Mouse (Mus musculus) liver, embryonic 16.5 days (tissue): ENCODE results near the gene Draxin. TPM values are rescaled to one million over a fixed set of nuclear protein-coding genes. Genes with fewer than 3 reads are reported as not detected.
"Not testable (repeated sequence)": the region's sequence is repeated elsewhere in the genome, so short reads cannot be mapped to it uniquely, and the experiment has no call there.

Source experiments
- ATAC-seq: fragments of 200-750 bp; cut with Nextera tagmentation; 2 replicates; pipeline ENCODE4 v1.8.0; 2017; ENCODE audit warnings: low read depth, mild to moderate bottlenecking, moderate number of reproducible peaks, moderate library complexity
- H3K27ac ChIP-seq: fragments of 300-500 bp; sonication (generic); 2 replicates; pipeline ENCODE4 v1.5.1; 2014; ENCODE audit warnings: mild to moderate bottlenecking, low read length
- H3K27me3 ChIP-seq: fragments of 300-500 bp; sonication (generic); 2 replicates; pipeline ENCODE4 v1.6.1; 2014; ENCODE audit warnings: low read depth, low read length, mixed read lengths; ENCODE audit not compliant: control insufficient read depth, insufficient read depth
- H3K36me3 ChIP-seq: fragments of 300-500 bp; sonication (generic); 2 replicates; pipeline ENCODE4 v1.6.1; 2014; ENCODE audit warnings: mild to moderate bottlenecking; ENCODE audit not compliant: control insufficient read depth, insufficient read depth
- H3K4me1 ChIP-seq: fragments of 300-500 bp; sonication (generic); 2 replicates; pipeline ENCODE4 v1.6.1; 2014; ENCODE audit warnings: low read depth, low read length, mixed read lengths; ENCODE audit not compliant: control insufficient read depth
- H3K4me2 ChIP-seq: fragments of 300-500 bp; sonication (generic); 2 replicates; pipeline ENCODE4 v1.6.1; 2014; ENCODE audit warnings: low read depth, low read length, mixed read lengths
- H3K4me3 ChIP-seq: fragments of 300-500 bp; sonication (generic); 2 replicates; pipeline ENCODE4 v1.5.1; 2014; ENCODE audit warnings: low read depth, mild to moderate bottlenecking, low read length
- H3K9ac ChIP-seq: fragments of 300-500 bp; sonication (generic); 2 replicates; pipeline ENCODE4 v1.6.1; 2014; ENCODE audit warnings: low read depth, low read length
- H3K9me3 ChIP-seq: fragments of 300-500 bp; sonication (generic); replicated peaks from 2 replicates; pipeline ENCODE4 v1.6.1; 2016; ENCODE audit warnings: low read length; ENCODE audit not compliant: control insufficient read depth
- WGBS: fragments of 180-500 bp; shearing (Covaris S2); extraction: QIAGEN DNeasy Blood & Tissue Kit; methylation state at CpG from one replicate; pipeline ENCODE4 v1.1.7; 2014; ENCODE audit not compliant: insufficient replicate concordance; 5-methylcytosine and 5-hydroxymethylcytosine counted together
- polyA plus RNA-seq: library from polyadenylated mRNA; unstranded; fragments of >200 nt; fragmentation: Nextera tagmentation; extraction: Ambion mirVana; gene quantifications from 2 replicates; pipeline ENCODE4 v1.2.1, GENCODE M21; 2015

The Draxin gene
- polyA plus RNA-seq = 0.04 TPM in 2 replicates

DNA sequence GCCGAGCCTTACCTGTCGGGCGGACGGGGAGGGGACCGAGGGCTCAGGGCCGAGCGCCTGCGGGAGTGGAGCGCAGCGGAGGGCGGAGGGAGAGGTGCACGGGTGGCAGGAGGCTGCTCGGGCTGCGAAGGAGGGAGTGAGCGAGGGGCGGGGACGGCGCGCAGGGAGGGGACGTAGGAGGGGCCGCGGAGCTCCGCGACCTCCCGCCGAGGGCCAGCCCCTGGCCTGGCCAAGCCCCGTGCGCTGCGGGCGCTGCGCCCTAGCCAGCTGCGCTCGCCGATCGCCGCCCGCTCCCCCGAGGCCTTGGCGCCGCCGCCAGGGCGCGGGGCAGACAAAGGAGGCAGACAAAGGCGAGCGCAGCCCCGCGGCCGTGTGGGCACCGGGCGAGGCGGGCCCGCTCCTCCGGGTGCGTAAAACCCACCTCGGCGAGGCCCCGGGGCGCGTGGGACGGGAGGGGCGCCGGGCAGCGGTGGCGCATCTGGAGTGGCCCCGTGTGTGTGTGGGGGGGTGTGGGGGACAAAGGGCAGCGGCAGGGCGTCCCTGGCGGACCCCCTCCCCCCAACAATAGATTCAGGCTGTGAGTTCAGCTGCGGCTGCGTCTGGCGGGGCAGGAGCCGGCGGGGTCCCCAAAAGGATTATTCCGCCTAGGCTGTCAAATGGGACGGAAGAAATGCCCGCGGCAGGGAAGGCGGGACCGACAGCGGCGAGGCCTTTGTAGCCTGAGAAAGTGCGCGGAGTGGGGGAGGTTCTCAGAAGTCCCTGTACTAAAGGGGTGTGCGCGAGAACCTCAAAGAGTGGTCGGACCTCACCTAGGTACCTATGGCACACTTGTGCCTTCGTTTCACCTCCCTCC is at the start of gene Draxin:
Draxin (minus strand) TSS at position 138 of the 853 bp plus-strand sequence.
- Histone ChIP-seq H3K9ac (no peak within 1 kb of the TSS), H3K27me3 (peaks cover 50% of the 10 kb centered on the region), H3K4me1 (no peaks in the 10 kb centered on the region; the same call in 1 of the 2 replicates), H3K4me2 (peak within 1 kb of the TSS; percentile 37), H3K9me3 (no peaks in the 10 kb centered on the region), H3K4me3 (peak within 1 kb of the TSS; percentile 36), H3K36me3 (no peaks in the 10 kb centered on the region), H3K27ac (no peak within 1 kb of the TSS)
- WGBS = 2% methylated on average over 70 of the region's 87 CpGs
- ATAC-seq = peak; percentile 37

DNA sequence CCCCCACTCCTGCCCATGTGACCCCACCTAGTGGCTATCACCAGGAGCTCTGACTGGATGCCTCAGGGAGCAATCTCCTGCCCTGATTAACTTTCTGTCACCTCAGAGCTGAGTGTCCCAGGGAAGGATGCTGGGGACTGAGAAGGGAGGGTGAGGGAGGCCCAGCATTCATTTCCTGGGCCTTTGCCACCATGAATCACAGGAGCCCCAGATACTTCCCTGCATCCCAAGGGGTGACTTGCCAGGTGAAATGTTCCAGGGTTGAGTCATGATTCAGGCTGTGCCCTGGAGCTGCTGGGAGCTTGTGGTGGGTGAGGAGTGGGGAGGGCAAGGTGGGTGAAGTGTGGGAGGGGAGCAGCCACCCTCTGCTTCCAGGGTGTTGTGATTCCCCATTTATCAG is 47.2 kb upstream of the Draxin start:
- Histone ChIP-seq H3K4me3 (no peak overlapping the region), H3K9ac (no peak overlapping the region), H3K36me3 (no peaks in the 10 kb centered on the region), H3K27ac (no peak overlapping the region), H3K27me3 (peaks cover 37% of the 10 kb centered on the region), H3K4me2 (no peak overlapping the region), H3K4me1 (no peaks in the 10 kb centered on the region), H3K9me3 (no peaks in the 10 kb centered on the region)
- ATAC-seq = no peak

DNA sequence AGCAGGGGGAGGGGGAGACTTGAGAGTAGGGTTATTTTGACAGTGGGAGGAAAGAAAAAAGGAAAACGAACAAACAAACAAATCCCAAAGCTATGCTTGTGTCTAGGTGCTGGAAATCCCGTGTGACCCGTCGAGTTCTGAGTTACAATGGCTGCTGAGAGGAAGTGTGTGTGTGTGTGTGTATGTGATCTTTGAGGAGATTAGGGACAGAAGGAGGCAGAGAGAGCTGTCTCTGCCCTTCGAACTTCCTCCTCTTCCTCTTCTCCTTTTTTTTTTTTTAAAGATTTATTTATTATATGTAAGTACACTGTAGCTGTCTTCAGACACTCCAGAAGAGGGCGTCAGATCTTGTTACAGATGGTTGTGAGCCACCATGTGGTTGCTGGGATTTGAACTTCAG is 46.1 kb upstream of the Draxin start:
- peaks cover 47% of the 10 kb centered on the region for H3K27me3 ChIP-seq
- not testable (repeated sequence) for H3K36me3 ChIP-seq, H3K27ac ChIP-seq, H3K4me1 ChIP-seq, ATAC-seq, H3K4me3 ChIP-seq, H3K4me2 ChIP-seq, H3K9me3 ChIP-seq, H3K9ac ChIP-seq
- WGBS = 16% methylated on average over 5 of the region's 6 CpGs

DNA sequence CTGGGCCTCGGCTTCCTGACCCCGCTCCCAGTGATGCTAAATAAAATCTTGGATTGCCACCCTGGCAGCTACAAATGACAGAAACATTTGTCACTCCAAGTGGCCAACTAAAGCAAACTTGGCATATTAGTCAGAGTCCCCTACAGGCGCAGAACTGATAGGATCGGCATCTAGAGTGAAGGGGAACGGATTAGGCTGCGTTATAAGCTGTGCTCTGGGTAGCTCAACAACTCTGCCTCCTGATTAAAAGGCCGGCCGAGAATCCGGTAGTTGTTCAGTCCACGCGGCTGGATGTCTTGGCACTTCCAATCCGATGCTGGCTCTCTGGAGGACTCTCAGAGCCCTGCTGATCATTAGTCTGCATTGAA is 44.0 kb upstream of the Draxin start:
- no peaks in the 10 kb centered on the region for H3K9me3 ChIP-seq
- peaks cover 62% of the 10 kb centered on the region for H3K27me3 ChIP-seq
- H3K27ac ChIP-seq = no peak overlapping the region
- 16% methylated on average over 12 of the region's 12 CpGs for WGBS
- no peak overlapping the region for H3K4me2 ChIP-seq
- H3K9ac ChIP-seq = no peak overlapping the region
- H3K36me3 ChIP-seq = no peaks in the 10 kb centered on the region
- no peaks in the 10 kb centered on the region for H3K4me1 ChIP-seq
- ATAC-seq = no peak
- no peak overlapping the region for H3K4me3 ChIP-seq

DNA sequence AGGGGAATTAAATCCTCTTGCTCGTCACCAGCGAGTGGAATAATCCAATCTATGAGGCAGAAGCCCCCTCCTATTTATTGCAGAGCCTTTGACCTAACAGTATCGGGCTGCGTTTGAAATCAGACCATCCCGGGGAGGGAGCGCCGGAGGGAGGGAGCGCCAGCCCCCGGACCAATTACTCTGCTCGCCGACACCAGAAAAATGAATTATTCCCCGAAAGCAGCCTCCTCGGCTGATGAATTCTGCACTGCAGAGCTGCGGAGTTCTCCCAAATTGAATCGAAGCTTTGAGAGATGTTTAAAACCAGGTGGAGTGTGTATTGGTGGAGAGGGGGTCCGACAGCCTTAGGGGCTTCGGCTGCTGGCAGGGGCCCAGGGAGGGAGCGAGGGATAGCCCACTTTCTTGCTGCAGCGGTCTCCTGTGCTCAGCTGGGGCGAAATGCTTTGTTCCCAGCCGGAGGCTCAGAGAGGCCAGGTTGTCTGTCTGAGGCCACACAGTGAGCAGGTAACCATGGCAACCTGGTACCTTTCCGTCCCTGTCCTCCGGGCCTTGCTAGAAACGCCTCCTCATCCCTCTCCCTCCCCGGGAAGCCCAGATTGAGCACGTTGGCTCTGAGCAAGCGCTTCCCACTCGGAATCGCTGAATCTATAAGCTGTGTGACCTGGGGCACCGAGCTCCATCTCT is 43.5 kb upstream of the Draxin start:
- WGBS = 4% methylated on average over 30 of the region's 30 CpGs
- ATAC-seq = no peak
- no peaks in the 10 kb centered on the region for H3K4me1 ChIP-seq
- H3K9me3 ChIP-seq = no peaks in the 10 kb centered on the region
- no peak overlapping the region for H3K4me2 ChIP-seq
- peaks cover 65% of the 10 kb centered on the region for H3K27me3 ChIP-seq
- H3K9ac ChIP-seq = no peak overlapping the region
- no peak overlapping the region for H3K4me3 ChIP-seq
- no peaks in the 10 kb centered on the region for H3K36me3 ChIP-seq
- H3K27ac ChIP-seq = no peak overlapping the region

DNA sequence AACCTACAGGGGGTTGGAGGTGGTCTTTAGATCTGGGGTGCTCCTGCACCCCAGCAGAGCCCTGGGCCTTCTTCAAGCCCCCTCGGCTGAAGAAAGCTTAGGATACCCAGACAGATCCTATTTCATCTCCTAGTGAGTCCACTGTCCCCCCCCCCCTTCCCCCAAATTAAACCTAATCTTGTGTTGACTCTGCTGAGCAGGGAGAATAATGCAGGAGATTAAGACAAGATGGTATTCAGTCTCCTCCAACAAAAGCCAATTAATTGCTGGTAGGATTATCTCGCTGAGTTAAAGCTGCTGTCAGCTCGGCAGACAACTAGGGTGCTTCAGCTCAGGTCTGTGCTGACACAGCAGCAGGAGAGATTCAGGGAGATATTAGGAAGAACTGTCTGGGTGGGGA is 40.8 kb upstream of the Draxin start:
- 54% methylated on average over 3 of the region's 3 CpGs for WGBS
- no peak for ATAC-seq
- H3K9me3 ChIP-seq = no peaks in the 10 kb centered on the region

DNA sequence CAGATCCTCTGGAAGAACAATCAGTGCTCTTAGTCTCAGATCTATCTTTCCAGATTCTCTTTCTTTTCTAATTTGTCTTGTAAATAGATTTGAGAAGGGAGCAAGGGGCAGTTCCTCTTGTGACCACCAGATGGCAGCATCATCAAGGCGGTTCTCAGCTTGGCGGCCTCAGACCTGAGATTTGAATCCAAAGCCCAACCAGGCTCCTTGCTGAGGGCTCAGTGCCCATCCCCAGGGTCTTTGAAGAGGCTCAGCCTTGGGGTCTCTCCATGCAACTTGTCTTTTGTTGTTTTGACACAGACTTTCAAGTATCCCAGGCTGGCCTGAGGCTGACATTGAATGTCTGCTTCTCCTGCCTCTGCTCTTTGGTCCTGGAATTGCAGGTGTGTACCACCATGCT is 40.3 kb upstream of the Draxin start:
- ATAC-seq = no peak

More for the DNA sequence above, 40.8 kb upstream of the Draxin start:
- no peak overlapping the region for H3K27ac ChIP-seq
- H3K27me3 ChIP-seq = peaks cover 76% of the 10 kb centered on the region
- no peaks in the 10 kb centered on the region for H3K4me1 ChIP-seq
- no peak overlapping the region for H3K9ac ChIP-seq
- no peak overlapping the region for H3K4me2 ChIP-seq
- H3K4me3 ChIP-seq = no peak overlapping the region
- no peaks in the 10 kb centered on the region for H3K36me3 ChIP-seq

DNA sequence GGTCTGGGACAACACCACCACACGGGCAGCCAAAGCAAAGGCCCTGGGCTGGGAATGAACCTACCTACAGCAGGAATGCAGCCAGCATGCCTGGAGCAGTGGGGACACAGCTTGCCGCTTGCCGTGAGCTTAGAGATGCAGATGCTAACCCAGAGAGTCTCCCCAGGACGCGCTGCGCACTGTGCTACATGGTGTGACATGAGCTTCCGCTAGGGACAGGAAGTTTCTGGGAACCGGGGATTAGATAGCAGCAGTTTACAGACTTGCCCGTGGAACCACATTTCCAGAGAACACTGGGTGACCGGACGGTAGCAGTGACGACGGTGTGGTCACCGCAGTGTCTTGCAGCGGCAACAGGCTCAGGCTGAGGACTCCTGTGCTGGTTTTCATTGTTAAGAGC is 39.1 kb upstream of the Draxin start:
- Histone ChIP-seq H3K27ac (no peak overlapping the region), H3K27me3 (peaks cover 77% of the 10 kb centered on the region), H3K4me2 (no peak overlapping the region), H3K4me3 (no peak overlapping the region), H3K4me1 (no peaks in the 10 kb centered on the region), H3K9ac (no peak overlapping the region), H3K36me3 (no peaks in the 10 kb centered on the region), H3K9me3 (no peaks in the 10 kb centered on the region)
- WGBS = 10% methylated on average over 15 of the region's 15 CpGs
- no peak for ATAC-seq

More for the DNA sequence above, 40.3 kb upstream of the Draxin start:
- no peak overlapping the region for H3K27ac ChIP-seq
- peaks cover 77% of the 10 kb centered on the region for H3K27me3 ChIP-seq
- H3K4me2 ChIP-seq = no peak overlapping the region
- H3K4me1 ChIP-seq = no peaks in the 10 kb centered on the region
- H3K36me3 ChIP-seq = no peaks in the 10 kb centered on the region
- no peak overlapping the region for H3K9ac ChIP-seq
- H3K4me3 ChIP-seq = no peak overlapping the region
- WGBS = 0% methylated on average over 2 of the region's 2 CpGs
- no peaks in the 10 kb centered on the region for H3K9me3 ChIP-seq

DNA sequence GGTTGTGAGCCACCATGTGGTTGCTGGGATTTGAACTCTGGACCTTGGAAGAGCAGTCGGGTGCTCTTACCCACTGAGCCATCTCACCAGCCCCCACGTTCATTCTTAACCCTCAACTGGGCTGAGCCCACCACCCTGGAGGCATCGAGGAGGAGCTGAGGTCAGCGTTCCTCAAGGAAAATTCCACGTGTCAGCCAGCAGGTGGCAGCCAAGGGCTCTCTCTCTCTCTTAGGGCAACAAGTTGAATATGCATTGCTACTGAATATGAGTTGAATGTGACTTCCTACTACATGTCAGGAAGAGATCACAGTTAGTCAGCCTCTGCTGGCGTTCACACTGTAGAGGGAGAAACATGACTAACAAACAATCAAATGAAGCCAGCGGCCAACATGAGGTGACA is 37.8 kb upstream of the Draxin start:
- Histone ChIP-seq H3K4me2 (no peak overlapping the region), H3K9ac (no peak overlapping the region), H3K4me3 (no peak overlapping the region), H3K36me3 (no peaks in the 10 kb centered on the region), H3K27ac (no peak overlapping the region), H3K4me1 (no peaks in the 10 kb centered on the region), H3K27me3 (peaks cover 77% of the 10 kb centered on the region), H3K9me3 (no peaks in the 10 kb centered on the region)
- WGBS = 13% methylated on average over 7 of the region's 7 CpGs
- ATAC-seq = no peak
